Comparison of ENCODE assay signal across 14 mouse cellular contexts in the genomic region with DNA sequence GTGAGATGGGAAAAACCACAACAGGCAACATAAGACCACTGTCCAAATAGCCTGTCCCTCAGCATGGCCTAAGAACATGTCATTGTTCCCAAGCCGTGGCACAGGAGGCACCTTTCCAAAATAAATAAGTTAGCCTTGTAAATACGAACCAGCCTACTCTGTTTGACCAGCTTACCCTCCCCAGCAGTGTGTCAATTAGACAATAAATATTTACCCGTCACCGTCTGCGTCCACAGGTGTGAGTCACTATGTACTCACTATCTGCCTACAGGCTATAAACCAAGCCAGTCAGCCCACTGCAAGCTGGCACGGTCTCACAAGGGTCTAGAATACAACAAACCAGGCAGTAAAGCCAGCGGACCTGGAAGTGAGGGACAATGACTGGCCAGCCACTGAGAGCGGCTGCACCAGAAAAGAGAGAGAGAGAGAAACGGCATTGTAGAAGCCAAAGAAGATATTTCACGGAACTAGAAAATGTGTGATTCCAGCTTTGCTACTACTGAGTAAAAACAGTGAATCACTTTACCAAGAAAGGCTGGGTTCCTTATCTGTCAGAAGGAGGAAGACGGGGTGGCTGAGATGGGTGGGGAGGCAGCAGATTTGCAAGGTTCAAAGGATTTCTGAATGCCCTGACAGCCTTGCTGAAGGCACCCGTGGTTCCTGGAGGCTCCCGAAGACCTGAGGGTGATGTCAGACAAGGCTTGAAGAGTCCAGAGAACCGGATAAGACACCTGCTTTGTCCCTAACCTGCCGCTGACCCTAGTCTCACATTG.
DNase-seq lines count a peak whose midpoint lies in the region; ATAC-seq and TF ChIP-seq lines count a peak whose summit lies in the region.
"Had no signal": no experiment of that assay in that cellular context is flagged by ENCODE, and none has a peak within 500 bp of the region (broad histone marks: within the 10 kb centered on the region; RNA-seq: fewer than 3 reads in every experiment).

No protein-coding gene starts in this region.

- no peak overlapping the region for H3K9ac ChIP-seq in embryonic facial prominence, embryonic 14.5 days (ENCODE audit: low read depth, low read length)
- H3K9ac ChIP-seq in intestine, embryonic 16.5 days (ENCODE audit: low read depth, low read length) = no peak overlapping the region
- no peak overlapping the region for H3K9ac ChIP-seq in stomach, postnatal 0 days (ENCODE audit: low read length)
- H3K9ac ChIP-seq: limb, embryonic 12.5 days had no signal

- no peaks in the 10 kb centered on the region for H3K27me3 ChIP-seq in embryonic facial prominence, embryonic 14.5 days (replicated peaks; ENCODE audit: control insufficient read depth, insufficient read depth, low read length)
- peaks cover 6% of the 10 kb centered on the region; the same call in 1 of the 2 replicates for H3K27me3 ChIP-seq in embryonic facial prominence, embryonic 10.5 days (replicated peaks; ENCODE audit: low read depth, poor library complexity, severe bottlenecking)
- no peaks in the 10 kb centered on the region for H3K27me3 ChIP-seq in intestine, embryonic 16.5 days (replicated peaks; ENCODE audit: control insufficient read depth, insufficient read depth, low read length)
- H3K27me3 ChIP-seq in stomach, postnatal 0 days (ENCODE audit: control insufficient read depth, insufficient read depth, low read length) = no peaks in the 10 kb centered on the region

- no peak for TF ChIP-seq CTCF in stomach, postnatal 0 days (IDR thresholded peaks at IDR 0.05; ENCODE audit: low read depth)

- 0 out of 2 replicates have a peak, but pooled peaks have one; percentile 42 for ATAC-seq in embryonic facial prominence, embryonic 14.5 days (ENCODE audit: low read depth)
- ATAC-seq in intestine, embryonic 16.5 days = peak; percentile 84
- ATAC-seq in stomach, postnatal 0 days (ENCODE audit: low FRiP score, low TSS enrichment) = peak; percentile 95
- no peak for ATAC-seq in activated CD4-positive, CD25-positive, alpha-beta regulatory T cell, adult 4 months

- no peaks in the 10 kb centered on the region for H3K36me3 ChIP-seq in embryonic facial prominence, embryonic 14.5 days (ENCODE audit: control insufficient read depth, insufficient read depth, low read length)
- no peaks in the 10 kb centered on the region for H3K36me3 ChIP-seq in embryonic facial prominence, embryonic 10.5 days (replicated peaks)
- no peaks in the 10 kb centered on the region for H3K36me3 ChIP-seq in intestine, embryonic 16.5 days (ENCODE audit: control insufficient read depth, insufficient read depth, low read length)
- H3K36me3 ChIP-seq in stomach, postnatal 0 days (ENCODE audit: control insufficient read depth, insufficient read depth, low read length) = no peaks in the 10 kb centered on the region
- H3K36me3 ChIP-seq: heart, embryonic 10.5 days; hindbrain, embryonic 10.5 days had no signal

- 70% methylated on average over 15 of the region's 15 CpGs for WGBS in embryonic facial prominence, embryonic 14.5 days
- 79% methylated on average over 15 of the region's 15 CpGs for WGBS in embryonic facial prominence, embryonic 10.5 days
- WGBS in intestine, embryonic 16.5 days = 40% methylated on average over 15 of the region's 15 CpGs
- 47% methylated on average over 15 of the region's 15 CpGs for WGBS in stomach, postnatal 0 days

- H3K4me1 ChIP-seq in embryonic facial prominence, embryonic 14.5 days (ENCODE audit: control insufficient read depth, insufficient read depth, low read length) = no peaks in the 10 kb centered on the region
- peaks cover 21% of the 10 kb centered on the region for H3K4me1 ChIP-seq in embryonic facial prominence, embryonic 10.5 days
- peaks cover 23% of the 10 kb centered on the region for H3K4me1 ChIP-seq in intestine, embryonic 16.5 days (ENCODE audit: control insufficient read depth, insufficient read depth, low read length)
- no peaks in the 10 kb centered on the region for H3K4me1 ChIP-seq in stomach, postnatal 0 days (replicated peaks; ENCODE audit: control insufficient read depth, insufficient read depth)
- H3K4me1 ChIP-seq: heart, embryonic 10.5 days had no signal

- no peak overlapping the region for H3K4me3 ChIP-seq in embryonic facial prominence, embryonic 14.5 days (ENCODE audit: low read depth, low read length)
- no peak overlapping the region for H3K4me3 ChIP-seq in embryonic facial prominence, embryonic 10.5 days
- H3K4me3 ChIP-seq in intestine, embryonic 16.5 days (ENCODE audit: low read length) = 0 out of 2 replicates have a peak overlapping the region, but pooled peaks have one; percentile 11
- no peak overlapping the region for H3K4me3 ChIP-seq in stomach, postnatal 0 days (ENCODE audit: low read depth, low read length)
- H3K4me3 ChIP-seq: heart, embryonic 10.5 days; hindbrain, embryonic 10.5 days; limb, embryonic 12.5 days had no signal

- no peak for DNase-seq in embryonic facial prominence, embryonic 14.5 days (ENCODE audit: low spot score)
- DNase-seq in embryonic facial prominence, embryonic 10.5 days (ENCODE audit: low spot score) = no peak
- DNase-seq in thymus, postnatal 14 days = peak; percentile 24
- no peak for DNase-seq in thymus, postnatal 36 days
- DNase-seq in stomach, postnatal 0 days (ENCODE audit: low spot score) = peak; percentile 75
- DNase-seq in gastrocnemius, postnatal 25 days = no peak
- DNase-seq: B cell, adult 2 months; cerebellum, adult 11-12 months; kidney, adult 9 months had no signal

- no peak overlapping the region for H3K4me2 ChIP-seq in embryonic facial prominence, embryonic 14.5 days (ENCODE audit: low read depth, low read length)
- peak overlapping the region; percentile 27 for H3K4me2 ChIP-seq in intestine, embryonic 16.5 days (ENCODE audit: low read depth, low read length)
- H3K4me2 ChIP-seq in stomach, postnatal 0 days (replicated peaks; ENCODE audit: low read depth) = no peak overlapping the region
- H3K4me2 ChIP-seq: limb, embryonic 12.5 days had no signal

- TF ChIP-seq EP300 in stomach, postnatal 0 days (optimal IDR thresholded peaks at IDR 0.05) = no peak

- H3K9me3 ChIP-seq in embryonic facial prominence, embryonic 14.5 days (ENCODE audit: control insufficient read depth, low read length) = no peaks in the 10 kb centered on the region
- H3K9me3 ChIP-seq in embryonic facial prominence, embryonic 10.5 days = no peaks in the 10 kb centered on the region
- no peaks in the 10 kb centered on the region for H3K9me3 ChIP-seq in intestine, embryonic 16.5 days (ENCODE audit: control insufficient read depth, low read length)
- no peaks in the 10 kb centered on the region for H3K9me3 ChIP-seq in stomach, postnatal 0 days (ENCODE audit: control insufficient read depth, low read length)
- H3K9me3 ChIP-seq: heart, embryonic 10.5 days; hindbrain, embryonic 10.5 days; limb, embryonic 12.5 days had no signal

- no peak overlapping the region for H3K27ac ChIP-seq in embryonic facial prominence, embryonic 14.5 days (replicated peaks; ENCODE audit: low read depth, low read length)
- no peak overlapping the region for H3K27ac ChIP-seq in embryonic facial prominence, embryonic 10.5 days (replicated peaks)
- H3K27ac ChIP-seq in intestine, embryonic 16.5 days (ENCODE audit: low read length) = peak overlapping the region; percentile 47
- peak overlapping the region; percentile 86 for H3K27ac ChIP-seq in stomach, postnatal 0 days (replicated peaks)
- H3K27ac ChIP-seq: heart, embryonic 10.5 days; limb, embryonic 12.5 days had no signal

Comparison
In these comparisons a context has a peak if more than half of its experiments do, and no peak if none do; other contexts are left out.
1. DNase-seq: peak in thymus, postnatal 14 days (single experiment) and stomach, postnatal 0 days (single experiment); none in embryonic facial prominence, embryonic 14.5 days (single experiment), embryonic facial prominence, embryonic 10.5 days (single experiment), thymus, postnatal 36 days (0 of 2) and gastrocnemius, postnatal 25 days (single experiment).
2. H3K27ac ChIP-seq: peak in intestine, embryonic 16.5 days (single experiment) and stomach, postnatal 0 days (single experiment); none in embryonic facial prominence, embryonic 14.5 days (single experiment) and embryonic facial prominence, embryonic 10.5 days (single experiment).